Mouse (Mus musculus) stomach, embryonic 16.5 days (tissue): Measurements from ENCODE around the gene Aldh1l1. TPM values are rescaled to one million over a fixed set of nuclear protein-coding genes. Genes with fewer than 3 reads are reported as not detected.

Experiments used
- ATAC-seq: fragments of 200-750 bp; cut with Nextera tagmentation; 2 replicates; pipeline ENCODE4 v1.8.0; 2017; ENCODE audit warnings: moderate number of reproducible peaks, moderate TSS enrichment; ENCODE audit not compliant: insufficient read depth, low FRiP score
- H3K27ac ChIP-seq: fragments of 300-500 bp; sonication (generic); 2 replicates; pipeline ENCODE4 v1.5.1; 2014; ENCODE audit warnings: low read length
- H3K27me3 ChIP-seq: fragments of 300-500 bp; sonication (generic); 2 replicates; pipeline ENCODE4 v1.6.1; 2014; ENCODE audit warnings: low read length, control low read depth, mixed read lengths; ENCODE audit not compliant: control insufficient read depth, insufficient read depth
- H3K36me3 ChIP-seq: fragments of 300-500 bp; sonication (generic); 2 replicates; pipeline ENCODE4 v1.6.1; 2014; ENCODE audit warnings: low read length; ENCODE audit not compliant: control insufficient read depth, insufficient read depth
- H3K4me1 ChIP-seq: fragments of 300-500 bp; sonication (generic); 2 replicates; pipeline ENCODE4 v1.6.1; 2014; ENCODE audit warnings: low read length, control low read depth, mixed read lengths; ENCODE audit not compliant: control insufficient read depth, insufficient read depth
- H3K4me2 ChIP-seq: fragments of 300-500 bp; sonication (generic); 2 replicates; pipeline ENCODE4 v1.6.1; 2014; ENCODE audit warnings: low read depth, low read length, mixed read lengths
- H3K4me3 ChIP-seq: fragments of 300-500 bp; sonication (generic); replicated peaks from 2 replicates; pipeline ENCODE4 v1.5.1; 2014; ENCODE audit warnings: mild to moderate bottlenecking, low read length
- H3K9ac ChIP-seq: fragments of 300-500 bp; sonication (generic); 2 replicates; pipeline ENCODE4 v1.6.1; 2014; ENCODE audit warnings: low read length
- H3K9me3 ChIP-seq: fragments of 300-500 bp; sonication (generic); replicated peaks from 2 replicates; pipeline ENCODE4 v1.6.1; 2016; ENCODE audit warnings: low read length, control low read depth; ENCODE audit not compliant: control insufficient read depth
- WGBS: fragments of 180-500 bp; shearing (Covaris S2); extraction: QIAGEN DNeasy Blood & Tissue Kit; methylation state at CpG from one replicate; pipeline ENCODE4 v1.1.7; 2014; 5-methylcytosine and 5-hydroxymethylcytosine counted together
- polyA plus RNA-seq: library from polyadenylated mRNA; unstranded; fragments of >200 nt; fragmentation: Nextera tagmentation; extraction: Ambion mirVana; gene quantifications from 2 replicates; pipeline ENCODE4 v1.2.1, GENCODE M21; 2015

Gene Aldh1l1
- polyA plus RNA-seq, 1 experiment from 2014 or later, result 13.1 TPM

GRCm38 (mm10) chr6:90620791-90621583 lies 134.8 kb downstream of the Aldh1l1 start:
- 55% methylated on average over 9 of the region's 9 CpGs for WGBS
- Histone ChIP-seq H3K4me3 (no peak overlapping the region), H3K9ac (no peak overlapping the region; the same call in 1 of the 2 replicates), H3K27me3 (no peaks in the 10 kb centered on the region), H3K27ac (no peak overlapping the region), H3K4me1 (peaks cover 32% of the 10 kb centered on the region), H3K4me2 (no peak overlapping the region; the same call in 1 of the 2 replicates), H3K9me3 (no peaks in the 10 kb centered on the region), H3K36me3 (no peaks in the 10 kb centered on the region)
- no peak for ATAC-seq

GRCm38 (mm10) chr6:90621584-90621890 lies 135.3 kb downstream of the Aldh1l1 start:
- Histone ChIP-seq H3K4me2 (no peak overlapping the region; the same call in 1 of the 2 replicates), H3K9me3 (no peaks in the 10 kb centered on the region), H3K27ac (no peak overlapping the region), H3K4me3 (no peak overlapping the region), H3K36me3 (no peaks in the 10 kb centered on the region), H3K4me1 (peaks cover 32% of the 10 kb centered on the region), H3K9ac (no peak overlapping the region; the same call in 1 of the 2 replicates), H3K27me3 (no peaks in the 10 kb centered on the region)
- ATAC-seq, result no peak
- WGBS, result 42% methylated on average over 6 of the region's 6 CpGs

GRCm38 (mm10) chr6:90622758-90623455 lies 136.7 kb downstream of the Aldh1l1 start:
- peak; percentile 79 for ATAC-seq
- Histone ChIP-seq H3K27me3 (no peaks in the 10 kb centered on the region), H3K36me3 (no peaks in the 10 kb centered on the region), H3K4me2 (no peak overlapping the region), H3K9ac (no peak overlapping the region), H3K4me1 (peaks cover 32% of the 10 kb centered on the region), H3K27ac (peak overlapping the region; percentile 60), H3K9me3 (no peaks in the 10 kb centered on the region), H3K4me3 (no peak overlapping the region)
- 35% methylated on average over 11 of the region's 11 CpGs for WGBS

- Histone ChIP-seq H3K9ac (no peak overlapping the region), H3K9me3 (no peaks in the 10 kb centered on the region), H3K27me3 (no peaks in the 10 kb centered on the region), H3K4me1 (peaks cover 32% of the 10 kb centered on the region), H3K4me2 (no peak overlapping the region), H3K36me3 (no peaks in the 10 kb centered on the region), H3K27ac (peak overlapping the region; percentile 60), H3K4me3 (no peak overlapping the region)
- WGBS, result 65% methylated on average over 5 of the region's 5 CpGs
- no peak for ATAC-seq
Measured at GRCm38 (mm10) chr6:90623456-90623836, 137.2 kb downstream of the Aldh1l1 start.

GRCm38 (mm10) chr6:90624184-90624583 lies 138.0 kb downstream of the Aldh1l1 start:
- Histone ChIP-seq H3K9ac (no peak overlapping the region), H3K27ac (no peak overlapping the region)

GRCm38 (mm10) chr6:90624733-90625132 lies 138.5 kb downstream of the Aldh1l1 start:
- H3K4me1 ChIP-seq, result peaks cover 25% of the 10 kb centered on the region
- WGBS, result 73% methylated on average over 11 of the region's 11 CpGs
- H3K27me3 ChIP-seq, result no peaks in the 10 kb centered on the region
- ATAC-seq, result no peak
- no peaks in the 10 kb centered on the region for H3K36me3 ChIP-seq
- no peak overlapping the region for H3K4me3 ChIP-seq
- no peak overlapping the region for H3K9ac ChIP-seq
- no peaks in the 10 kb centered on the region for H3K9me3 ChIP-seq
- no peak overlapping the region for H3K4me2 ChIP-seq
- no peak overlapping the region for H3K27ac ChIP-seq

More at GRCm38 (mm10) chr6:90624184-90624583, 138.0 kb downstream of the Aldh1l1 start:
- no peak for ATAC-seq
- H3K4me2 ChIP-seq, result no peak overlapping the region
- peaks cover 26% of the 10 kb centered on the region for H3K4me1 ChIP-seq
- H3K36me3 ChIP-seq, result no peaks in the 10 kb centered on the region
- no peaks in the 10 kb centered on the region for H3K9me3 ChIP-seq
- H3K27me3 ChIP-seq, result no peaks in the 10 kb centered on the region
- WGBS, result 56% methylated on average over 6 of the region's 6 CpGs
- H3K4me3 ChIP-seq, result no peak overlapping the region

- Histone ChIP-seq H3K4me2 (no peak overlapping the region), H3K4me1 (peaks cover 25% of the 10 kb centered on the region), H3K4me3 (no peak overlapping the region), H3K36me3 (no peaks in the 10 kb centered on the region), H3K9ac (no peak overlapping the region), H3K9me3 (no peaks in the 10 kb centered on the region), H3K27ac (no peak overlapping the region), H3K27me3 (no peaks in the 10 kb centered on the region)
- no peak for ATAC-seq
- 79% methylated on average over 7 of the region's 7 CpGs for WGBS
Measured at GRCm38 (mm10) chr6:90625207-90625994, 139.2 kb downstream of the Aldh1l1 start.

GRCm38 (mm10) chr6:90627556-90627955 lies 141.3 kb downstream of the Aldh1l1 start:
- 83% methylated on average over 4 of the region's 4 CpGs for WGBS

GRCm38 (mm10) chr6:90629506-90629905 lies 143.3 kb downstream of the Aldh1l1 start:
- H3K27ac ChIP-seq, result no peak overlapping the region
- no peaks in the 10 kb centered on the region; the same call in 1 of the 2 replicates for H3K4me1 ChIP-seq
- no peak overlapping the region for H3K4me2 ChIP-seq
- ATAC-seq, result no peak
- WGBS, result 79% methylated on average over 6 of the region's 6 CpGs
- no peaks in the 10 kb centered on the region for H3K9me3 ChIP-seq
- no peaks in the 10 kb centered on the region for H3K27me3 ChIP-seq
- no peaks in the 10 kb centered on the region for H3K36me3 ChIP-seq
- no peak overlapping the region for H3K4me3 ChIP-seq
- no peak overlapping the region for H3K9ac ChIP-seq

More at GRCm38 (mm10) chr6:90627556-90627955, 141.3 kb downstream of the Aldh1l1 start:
- ATAC-seq, result no peak
- no peak overlapping the region for H3K4me2 ChIP-seq
- no peaks in the 10 kb centered on the region for H3K36me3 ChIP-seq
- no peak overlapping the region for H3K9ac ChIP-seq
- no peaks in the 10 kb centered on the region for H3K27me3 ChIP-seq
- no peak overlapping the region for H3K4me3 ChIP-seq
- no peak overlapping the region for H3K27ac ChIP-seq
- peaks cover 12% of the 10 kb centered on the region; the same call in 1 of the 2 replicates for H3K4me1 ChIP-seq
- H3K9me3 ChIP-seq, result no peaks in the 10 kb centered on the region
